Mouse (Mus musculus) left cerebral cortex, postnatal 25 days (tissue): ENCODE measurements around the gene Znfx1. TPM values are rescaled to one million over a fixed set of nuclear protein-coding genes. Genes with fewer than 3 reads are reported as not detected.

Experiments
- DNase-seq, 2 experiments: peaks; one replicate each; pipeline ENCODE4 v3.0.0; 2022; ENCODE audit warnings: low spot score in 2 of 2, mixed read lengths in 1 of 2
- intact Hi-C: fragments of 180-260 bp; cut with DNase I; formaldehyde crosslinking; loops from one replicate; pipeline ENCODE4 v1.15.1; 2025
- total RNA-seq, 2 experiments: library from RNA; stranded (reverse); gene quantifications; 2 replicates each; pipeline ENCODE4 v1.2.3; 2021

The Znfx1 gene
- total RNA-seq, 2 experiments from 2014 or later = 63.5 to 70.3 TPM

- intact Hi-C loops = no loop called here
Observed at GRCm38 (mm10) chr2:167076352-167076751, 13.5 kb upstream of the Znfx1 start.

DNA sequence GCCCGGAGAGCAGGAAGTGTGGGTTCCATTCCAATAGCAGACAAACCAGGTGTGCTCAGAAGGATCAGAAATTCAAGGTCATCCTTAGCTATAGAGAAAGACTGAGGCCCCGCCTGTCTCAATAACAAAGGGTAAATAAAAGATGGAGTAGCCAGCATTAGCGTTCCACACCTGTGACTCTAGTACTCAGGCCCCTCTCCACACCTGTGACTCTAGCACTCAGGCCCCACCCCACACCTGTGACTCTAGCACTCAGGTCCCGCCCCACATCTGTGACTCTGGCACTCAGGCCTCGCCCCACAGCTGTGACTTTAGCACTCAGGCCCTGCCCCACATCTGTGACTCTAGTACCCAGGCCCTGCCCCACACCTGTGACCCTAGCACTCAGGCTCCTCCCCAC is 11.8 kb upstream of the Znfx1 start:
- DNase-seq = no peak
- intact Hi-C loops = loop anchor here (5.0 kb wide), 3 partner anchors 128 to 343 kb away; no protein-coding TSS in a partner anchor

More at GRCm38 (mm10) chr2:167076352-167076751, 13.5 kb upstream of the Znfx1 start:
- DNase-seq = no peak

DNA sequence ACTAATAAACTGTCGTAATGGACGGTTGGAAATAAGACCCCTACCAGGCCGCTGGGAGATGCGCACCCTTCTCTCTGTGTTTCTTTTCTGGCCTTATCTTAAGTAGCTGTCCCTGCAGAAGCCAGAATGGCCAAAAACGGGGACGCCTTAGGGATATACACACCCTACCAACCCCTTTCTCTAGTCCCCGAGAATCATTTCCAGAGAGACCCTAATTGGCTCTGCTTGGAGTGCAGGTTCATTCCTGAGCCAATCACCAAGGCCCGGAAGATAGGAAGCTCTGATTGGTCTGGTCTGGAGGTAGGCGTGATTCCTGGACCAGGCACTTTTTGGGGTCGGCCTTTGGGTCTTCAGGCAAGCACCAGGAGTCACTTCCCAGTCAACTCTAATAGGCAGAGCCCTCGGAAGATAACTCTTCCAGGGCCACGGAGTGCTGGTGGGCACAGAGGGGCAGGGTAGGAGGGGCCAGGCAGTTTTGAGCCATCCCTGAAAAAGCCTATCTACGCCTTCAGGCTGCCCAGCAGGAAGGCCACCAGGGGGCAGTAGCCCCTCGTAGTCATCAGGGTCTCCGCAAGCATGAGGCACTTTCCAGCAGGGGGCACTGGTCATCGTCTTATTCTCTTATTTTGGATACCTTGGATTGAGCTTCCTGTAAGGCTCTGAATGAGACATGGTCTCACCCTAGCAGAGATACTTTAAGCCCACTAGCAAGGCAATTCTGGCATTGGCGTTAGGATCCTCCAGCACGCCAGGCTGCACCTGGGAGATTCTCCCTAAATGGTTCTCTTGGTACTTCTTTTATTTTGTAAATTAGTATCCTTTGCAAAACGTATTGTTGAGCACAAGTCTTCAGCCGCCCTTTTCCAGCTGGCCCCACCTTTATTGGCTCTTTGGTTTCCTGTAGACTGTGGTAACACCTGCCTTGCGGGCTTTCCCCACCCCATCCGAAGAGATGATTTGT is 9.1 kb upstream of the Znfx1 start:
- peak; percentile 98 for DNase-seq
- intact Hi-C loops = loop anchor here (1.0 to 5.0 kb wide), 5 partner anchors 118 to 345 kb away; partner anchors contain the start of gene Kcnb1

GRCm38 (mm10) chr2:167071266-167071640 is 8.4 kb upstream of the Znfx1 start:
- intact Hi-C loops = loop anchor here (5.0 kb wide), 3 partner anchors 131 to 346 kb away; no protein-coding TSS in a partner anchor
- no peak for DNase-seq

- no peak for DNase-seq
- intact Hi-C loops = loop anchor here (5.0 kb wide), 3 partner anchors 132 to 347 kb away; no protein-coding TSS in a partner anchor
Observed at GRCm38 (mm10) chr2:167070341-167070740, 7.5 kb upstream of the Znfx1 start.

DNA sequence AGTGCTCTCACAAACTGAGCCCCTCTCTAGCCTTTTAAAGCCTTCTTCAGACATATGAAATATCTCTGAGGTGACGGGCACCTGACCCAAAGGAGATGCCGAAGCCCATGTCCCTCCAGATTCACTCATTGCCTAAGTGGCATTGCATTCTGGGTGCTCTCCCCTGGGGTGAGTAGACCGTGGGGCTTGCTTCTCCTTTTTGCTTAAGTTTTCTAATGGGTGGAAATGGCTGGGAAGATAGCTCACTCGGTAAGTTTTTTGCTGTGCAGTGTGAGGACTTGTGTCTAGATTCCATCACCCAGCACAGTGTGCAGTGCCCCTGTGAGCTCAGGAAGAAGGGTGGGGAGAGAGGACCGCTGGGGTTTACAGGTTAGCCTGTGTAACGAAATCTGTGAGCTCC is 4.8 kb upstream of the Znfx1 start:
- no peak for DNase-seq
- intact Hi-C loops = no loop called here

GRCm38 (mm10) chr2:167066528-167067516 is 4.0 kb upstream of the Znfx1 start:
- no peak for DNase-seq
- intact Hi-C loops = no loop called here

DNA sequence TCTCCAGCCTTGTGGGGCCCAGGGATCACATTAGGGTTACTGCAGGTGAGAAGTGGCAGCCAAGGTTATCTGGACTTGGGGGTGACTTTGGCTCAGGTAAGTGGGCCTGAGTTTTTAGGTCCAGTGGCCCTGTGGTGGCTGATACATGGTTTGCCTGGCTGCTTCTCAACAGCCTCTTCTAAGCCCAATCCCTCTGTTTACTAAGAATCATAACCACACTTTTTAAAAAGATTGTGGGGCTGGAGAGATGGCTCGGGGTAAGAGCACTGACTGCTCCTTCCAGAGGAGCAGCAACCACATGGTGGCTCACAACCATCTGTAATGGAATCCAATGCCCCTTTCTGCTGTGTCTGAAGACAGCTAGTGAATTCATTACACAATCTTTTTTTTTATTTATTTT is 3.2 kb upstream of the Znfx1 start:
- intact Hi-C loops = no loop called here
- no peak for DNase-seq

GRCm38 (mm10) chr2:167064601-167065295 is 1.9 kb upstream of the Znfx1 start:
- intact Hi-C loops = loop anchor here (5.0 kb wide), 1 partner anchor 358 kb away; the partner anchor contains the start of gene Slc9a8
- DNase-seq = no peak

GRCm38 (mm10) chr2:167063906-167064496 is 1.2 kb upstream of the Znfx1 start:
- intact Hi-C loops = loop anchor here (5.0 kb wide), 1 partner anchor 358 kb away; the partner anchor contains the start of gene Slc9a8

DNA sequence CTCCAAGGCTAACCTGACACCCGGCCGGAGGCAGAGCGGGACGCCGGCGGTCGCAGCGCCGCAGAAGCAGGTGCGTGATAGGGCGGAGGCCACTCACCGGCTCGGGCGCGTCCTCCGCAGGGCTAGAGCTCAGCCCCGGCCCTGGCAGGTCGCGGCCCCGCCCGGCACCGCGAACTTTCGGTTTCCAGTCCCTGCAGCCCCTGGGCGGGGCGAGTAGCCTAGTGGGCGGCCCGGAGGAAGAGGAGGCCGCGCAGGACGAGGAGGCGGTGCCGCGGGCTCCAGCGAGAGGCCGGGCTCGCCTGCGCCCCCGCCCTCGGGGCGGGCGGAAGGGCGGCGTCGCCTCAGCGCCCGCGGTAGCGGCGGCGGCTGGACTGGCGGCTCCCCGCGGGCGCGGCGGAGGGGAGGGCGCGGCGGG is 311 bp downstream of the Znfx1 start:
- intact Hi-C loops = loop anchor here (5.0 kb wide), 1 partner anchor 360 kb away; the partner anchor contains the start of gene Slc9a8

More at GRCm38 (mm10) chr2:167063906-167064496, 1.2 kb upstream of the Znfx1 start:
- DNase-seq = no peak

DNA sequence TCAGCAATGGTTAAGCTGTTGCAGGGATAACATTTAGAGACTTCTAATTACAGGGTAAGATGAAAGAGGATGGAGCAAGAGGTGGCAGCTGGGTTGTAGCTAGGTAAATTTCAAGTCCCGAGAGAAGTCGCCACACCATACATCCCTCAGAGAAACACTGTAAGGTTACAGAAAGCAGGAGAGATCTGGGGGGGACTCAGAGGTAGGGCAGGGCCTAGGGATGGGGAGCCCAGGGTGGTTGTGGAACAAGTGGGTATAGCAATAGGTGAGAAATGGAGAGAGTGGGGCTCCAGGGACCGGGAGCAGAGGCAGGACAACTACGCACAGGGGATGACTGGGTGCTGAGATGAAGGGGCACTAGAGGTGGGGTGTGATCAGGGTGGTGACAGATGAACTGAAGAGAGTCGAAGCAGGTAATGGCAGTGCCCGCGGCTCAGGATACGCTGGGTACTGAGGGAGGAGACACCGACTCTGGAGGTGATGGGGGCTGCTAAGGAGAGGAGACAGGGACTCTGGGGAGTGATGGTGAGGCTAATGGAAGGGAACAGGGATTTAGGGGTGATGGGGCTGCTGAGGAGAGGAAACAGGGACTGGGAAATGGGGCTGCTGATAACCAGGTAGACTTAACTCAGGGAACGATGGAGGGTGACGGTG is 1.3 kb downstream of the Znfx1 start:
- intact Hi-C loops = loop anchor here (5.0 kb wide), 1 partner anchor 361 kb away; the partner anchor contains the start of gene Slc9a8
- DNase-seq = peak in 1 of 2 experiments; percentile 43

More for the DNA sequence above, 311 bp downstream of the Znfx1 start:
- peak; percentile 89 to 91 for DNase-seq

GRCm38 (mm10) chr2:167060761-167061160 is 2.1 kb downstream of the Znfx1 start:
- peak in 1 of 2 experiments; percentile 76 for DNase-seq

GRCm38 (mm10) chr2:167060360-167060759 is 2.5 kb downstream of the Znfx1 start:
- DNase-seq = no peak
- intact Hi-C loops = loop anchor here (5.0 kb wide), 1 partner anchor 362 kb away; the partner anchor contains the start of gene Slc9a8

More at GRCm38 (mm10) chr2:167060761-167061160, 2.1 kb downstream of the Znfx1 start:
- intact Hi-C loops = loop anchor here (5.0 kb wide), 1 partner anchor 362 kb away; the partner anchor contains the start of gene Slc9a8

- no peak for DNase-seq
- intact Hi-C loops = loop anchor here (5.0 kb wide), 1 partner anchor 362 kb away; the partner anchor contains the start of gene Slc9a8
Observed at GRCm38 (mm10) chr2:167059960-167060359, 2.9 kb downstream of the Znfx1 start.

DNA sequence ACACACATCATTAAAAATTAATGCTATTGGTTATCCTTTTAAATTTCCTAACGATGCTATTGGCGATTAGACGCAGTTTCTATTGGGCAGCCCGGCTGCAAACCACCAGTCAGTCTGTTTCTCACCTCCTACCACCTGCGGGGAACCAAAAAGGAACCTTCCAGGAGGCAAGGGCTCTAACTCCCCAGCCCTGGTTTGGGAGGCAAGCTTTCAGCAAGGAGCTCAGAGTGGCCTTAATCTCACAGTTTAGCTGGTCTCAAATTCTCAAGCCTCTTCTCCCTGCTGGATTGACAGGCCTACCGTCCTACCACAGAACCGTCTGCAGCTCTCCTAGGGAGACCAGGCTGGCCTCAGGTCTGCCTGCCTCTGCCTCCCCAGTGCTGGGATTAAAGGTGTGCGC is 3.3 kb downstream of the Znfx1 start:
- intact Hi-C loops = no loop called here

DNA sequence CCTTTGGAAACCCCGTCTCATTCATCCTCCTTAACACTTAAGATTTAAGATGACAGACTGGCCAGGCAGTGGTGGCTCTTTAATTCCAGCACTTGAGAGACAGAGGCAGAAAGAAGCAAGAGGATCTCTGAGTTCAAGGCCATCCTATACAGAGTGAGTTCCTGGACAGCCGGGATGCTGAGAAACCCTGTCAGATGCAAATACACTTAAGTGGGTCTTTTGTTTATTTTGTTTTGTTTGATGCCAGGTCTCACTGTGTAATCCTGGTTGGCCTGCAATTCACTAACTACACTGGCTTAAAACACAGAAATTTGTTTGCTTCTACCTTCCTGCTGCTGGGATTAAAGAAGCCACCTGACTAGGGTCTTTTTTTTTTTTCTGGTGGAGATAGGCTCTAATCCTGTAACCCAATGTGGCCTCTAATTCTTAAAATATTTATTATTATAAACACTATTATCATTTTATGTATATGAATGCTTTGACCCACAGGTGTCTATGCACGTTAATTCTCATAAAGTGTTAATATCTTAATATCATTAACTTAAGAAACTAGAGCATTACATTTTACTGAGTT is 3.9 kb downstream of the Znfx1 start:
- intact Hi-C loops = no loop called here

More for the DNA sequence above, 3.3 kb downstream of the Znfx1 start:
- no peak for DNase-seq

More for the DNA sequence above, 3.9 kb downstream of the Znfx1 start:
- no peak for DNase-seq
